Mouse (Mus musculus) central nervous system, embryonic 18 days (tissue): ENCODE measurements around the gene Lce6a. TPM values are rescaled to one million over a fixed set of nuclear protein-coding genes. Genes with fewer than 3 reads are reported as not detected.

Experiments used
- polyA plus RNA-seq: library from polyadenylated mRNA; depleted of rRNA; stranded (reverse); fragments of >200 nt; gene quantifications from 2 replicates; pipeline ENCODE4 v1.2.3, GENCODE M21; 2012; rRNA removed

Lce6a gene
- not detected in 2 replicates for polyA plus RNA-seq

GRCm38 (mm10) chr3:92621560-92621959 lies at the start of gene Lce6a:
Gene Lce6a (minus strand): TSS chr3:92621660.

GRCm38 (mm10) chr3:92670215-92670614 lies 48.8 kb upstream of the Lce6a start, which contains the start of gene Lce1a2:
Gene Lce1a2 (minus strand): TSS chr3:92670315.

GRCm38 (mm10) chr3:92656826-92657225 lies 35.4 kb upstream of the Lce6a start, which contains the start of gene Lce1b:
Gene Lce1b (minus strand): TSS chr3:92656926.

GRCm38 (mm10) chr3:92648207-92648606 lies 26.7 kb upstream of the Lce6a start, which contains the start of gene Lce1a1:
Gene Lce1a1 (minus strand): TSS chr3:92648307.

GRCm38 (mm10) chr3:92607392-92607791 lies 14.1 kb downstream of the Lce6a start, which contains the start of gene 2210017I01Rik:
Gene 2210017I01Rik (minus strand): TSS chr3:92607492.

GRCm38 (mm10) chr3:92588858-92589257 lies 32.6 kb downstream of the Lce6a start, which contains the start of gene Smcp:
Gene Smcp (minus strand): TSS chr3:92588997.

GRCm38 (mm10) chr3:92573449-92574041 lies 47.9 kb downstream of the Lce6a start, which contains the start of gene Ivl:
Gene Ivl (minus strand): TSS chr3:92573735.

Other genes starting within 250 kb of the Lce6a start
- gene Sprr2h, start 236.0 kb downstream of the Lce6a start, polyA plus RNA-seq = 0.88 TPM in 1 of 2 replicates, not detected in the other
- 0.30 TPM in 1 of 2 replicates, not detected in the other for gene Sprr2i, start 213.7 kb downstream of the Lce6a start, polyA plus RNA-seq
- gene Sprr2j-ps, start 203.6 kb downstream of the Lce6a start, polyA plus RNA-seq = not detected in 2 replicates
- gene Gm9774, start 192.2 kb downstream of the Lce6a start, polyA plus RNA-seq = 3.7 and 6.2 TPM in 2 replicates
- gene Sprr2k, start 189.1 kb downstream of the Lce6a start, polyA plus RNA-seq = not detected in 2 replicates
- gene Sprr1b, start 182.9 kb downstream of the Lce6a start, polyA plus RNA-seq = not detected in 2 replicates
- gene Sprr3, start 162.9 kb downstream of the Lce6a start, polyA plus RNA-seq = not detected in 2 replicates
- gene Sprr1a, start 135.8 kb downstream of the Lce6a start, polyA plus RNA-seq = 0.07 and 0.25 TPM in 2 replicates
- not detected in 2 replicates for gene Sprr4, start 121.2 kb downstream of the Lce6a start, polyA plus RNA-seq
- not detected in 2 replicates for gene 2310046K23Rik, start 87.1 kb downstream of the Lce6a start, polyA plus RNA-seq
- gene Ivl, start 47.9 kb downstream of the Lce6a start, polyA plus RNA-seq = not detected in 2 replicates
- not detected in 2 replicates for gene Smcp, start 32.7 kb downstream of the Lce6a start, polyA plus RNA-seq
- not detected in 2 replicates for gene 2210017I01Rik, start 14.2 kb downstream of the Lce6a start, polyA plus RNA-seq
- gene Lce1a1, start 26.6 kb upstream of the Lce6a start, polyA plus RNA-seq = not detected in 2 replicates
- not detected in 2 replicates for gene Lce1b, start 35.3 kb upstream of the Lce6a start, polyA plus RNA-seq
- not detected in 2 replicates for gene Lce1a2, start 48.7 kb upstream of the Lce6a start, polyA plus RNA-seq
- gene Lce1c, start 57.6 kb upstream of the Lce6a start, polyA plus RNA-seq = not detected in 2 replicates
- not detected in 2 replicates for gene Lce1d, start 65.5 kb upstream of the Lce6a start, polyA plus RNA-seq
- not detected in 2 replicates for gene Lce1e, start 87.4 kb upstream of the Lce6a start, polyA plus RNA-seq
- not detected in 2 replicates for gene Lce1f, start 98.7 kb upstream of the Lce6a start, polyA plus RNA-seq
- gene Gm38119, start 117.4 kb upstream of the Lce6a start, polyA plus RNA-seq = not detected in 2 replicates
- not detected in 2 replicates for gene Lce1g, start 130.7 kb upstream of the Lce6a start, polyA plus RNA-seq
- gene Lce1h, start 143.4 kb upstream of the Lce6a start, polyA plus RNA-seq = not detected in 2 replicates
- not detected in 2 replicates for gene Lce1i, start 157.2 kb upstream of the Lce6a start, polyA plus RNA-seq
- not detected in 2 replicates for gene Lce1j, start 168.9 kb upstream of the Lce6a start, polyA plus RNA-seq
- gene Lce1k, start 186.2 kb upstream of the Lce6a start, polyA plus RNA-seq = not detected in 2 replicates
- gene Kprp, start 205.6 kb upstream of the Lce6a start, polyA plus RNA-seq = not detected in 2 replicates
- not detected in 2 replicates for gene Lce1l, start 229.6 kb upstream of the Lce6a start, polyA plus RNA-seq
- not detected in 2 replicates for gene 2310050C09Rik, start 248.6 kb upstream of the Lce6a start, polyA plus RNA-seq